Mouse (Mus musculus): Measurements from ENCODE around the gene Rnf114.

- TF ChIP-seq CTCF (IDR thresholded peaks at IDR 0.05; ENCODE audit: low read depth) (peak; percentile 85), EP300 (IDR thresholded peaks at IDR 0.05; ENCODE audit: low read depth) (no peak)
Measured at GRCm38 (mm10) chr2:167532131-167532530, 39.7 kb downstream of the Rnf114 start.
